Mouse (Mus musculus) cerebellum, adult 11 months (tissue): ENCODE measurements around the gene Cd38.
"Not testable (repeated sequence)": the region's sequence is repeated elsewhere in the genome, so short reads cannot be mapped to it uniquely, and the experiment has no call there.

Experiments used
- DNase-seq: peaks from one replicate; pipeline ENCODE4 v3.0.0; 2022

Gene Cd38

DNA sequence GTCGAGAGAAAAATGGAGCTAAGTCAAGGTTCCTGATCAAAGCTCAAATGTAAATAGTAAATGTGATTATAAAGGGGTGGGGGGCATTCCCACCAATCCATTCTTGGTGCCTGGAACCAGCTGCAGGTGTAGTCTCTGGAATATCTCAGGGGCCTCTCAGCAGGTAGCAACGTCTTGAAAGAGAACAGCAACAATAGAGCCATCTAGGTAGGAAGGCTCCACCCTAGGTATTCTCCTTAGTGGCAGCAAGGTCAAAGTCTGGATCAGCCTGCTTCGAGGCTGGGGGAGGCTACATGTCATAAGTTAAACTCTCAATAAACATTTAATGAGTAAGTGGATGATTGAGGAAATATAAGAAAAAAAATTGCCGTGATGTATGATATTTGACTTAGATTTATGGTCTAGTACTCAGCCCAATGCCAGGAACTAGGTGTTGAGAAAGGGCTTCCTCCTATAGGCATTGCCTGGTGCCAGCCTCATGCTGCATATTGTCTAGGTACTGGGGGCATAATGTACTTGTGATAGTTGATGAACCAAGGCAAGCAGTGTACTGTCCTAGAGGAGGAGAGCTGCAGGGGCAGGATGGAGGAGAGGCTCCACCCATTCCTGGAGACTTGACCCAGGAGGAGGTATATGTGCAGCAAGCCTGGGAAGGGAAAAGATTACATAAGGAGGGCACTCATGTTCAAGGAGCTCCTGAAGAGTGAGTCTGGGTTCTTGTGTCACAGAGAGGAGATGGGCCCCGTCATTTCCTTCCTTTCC lies 7.5 kb upstream of the Cd38 start:
- DNase-seq, result no peak

DNA sequence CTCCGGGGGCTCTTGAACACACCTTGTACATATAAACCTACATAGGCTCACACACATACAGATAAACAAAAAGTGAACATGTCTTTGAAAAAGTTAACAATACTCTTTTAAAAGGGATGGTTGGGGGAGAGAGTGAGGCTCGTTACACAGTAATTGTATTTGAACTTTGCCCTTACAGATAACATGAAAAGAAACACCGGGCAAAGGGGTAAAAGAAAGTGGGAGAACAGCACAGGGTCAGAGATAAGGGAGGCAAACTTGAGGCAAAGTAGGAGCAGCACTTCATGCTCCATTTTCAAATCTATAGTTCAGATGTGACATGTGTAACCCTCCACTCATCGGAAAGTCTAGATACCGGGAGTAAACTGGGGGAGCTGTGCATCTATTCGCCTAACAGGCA lies 4.7 kb upstream of the Cd38 start:
- no peak for DNase-seq

DNA sequence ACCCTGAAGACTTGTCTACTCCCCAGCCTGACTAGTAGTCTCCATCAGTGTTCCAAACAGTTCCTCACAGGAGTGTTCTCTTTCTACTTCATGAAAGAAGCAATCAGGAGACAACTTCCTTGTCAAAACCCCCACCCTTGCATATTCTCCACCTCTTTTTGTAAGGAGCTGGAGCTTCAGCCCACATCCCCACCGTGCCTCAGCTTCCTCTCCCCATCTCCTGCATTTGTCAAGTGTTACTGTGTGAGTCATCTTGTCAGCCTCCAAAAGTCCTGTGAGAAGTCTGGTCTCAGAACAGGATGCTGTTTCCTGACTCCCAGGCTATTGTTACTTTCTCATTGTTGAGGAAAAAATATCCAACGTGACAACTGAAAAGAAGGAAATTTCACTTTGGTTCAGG lies 3.0 kb upstream of the Cd38 start:
- no peak for DNase-seq

DNA sequence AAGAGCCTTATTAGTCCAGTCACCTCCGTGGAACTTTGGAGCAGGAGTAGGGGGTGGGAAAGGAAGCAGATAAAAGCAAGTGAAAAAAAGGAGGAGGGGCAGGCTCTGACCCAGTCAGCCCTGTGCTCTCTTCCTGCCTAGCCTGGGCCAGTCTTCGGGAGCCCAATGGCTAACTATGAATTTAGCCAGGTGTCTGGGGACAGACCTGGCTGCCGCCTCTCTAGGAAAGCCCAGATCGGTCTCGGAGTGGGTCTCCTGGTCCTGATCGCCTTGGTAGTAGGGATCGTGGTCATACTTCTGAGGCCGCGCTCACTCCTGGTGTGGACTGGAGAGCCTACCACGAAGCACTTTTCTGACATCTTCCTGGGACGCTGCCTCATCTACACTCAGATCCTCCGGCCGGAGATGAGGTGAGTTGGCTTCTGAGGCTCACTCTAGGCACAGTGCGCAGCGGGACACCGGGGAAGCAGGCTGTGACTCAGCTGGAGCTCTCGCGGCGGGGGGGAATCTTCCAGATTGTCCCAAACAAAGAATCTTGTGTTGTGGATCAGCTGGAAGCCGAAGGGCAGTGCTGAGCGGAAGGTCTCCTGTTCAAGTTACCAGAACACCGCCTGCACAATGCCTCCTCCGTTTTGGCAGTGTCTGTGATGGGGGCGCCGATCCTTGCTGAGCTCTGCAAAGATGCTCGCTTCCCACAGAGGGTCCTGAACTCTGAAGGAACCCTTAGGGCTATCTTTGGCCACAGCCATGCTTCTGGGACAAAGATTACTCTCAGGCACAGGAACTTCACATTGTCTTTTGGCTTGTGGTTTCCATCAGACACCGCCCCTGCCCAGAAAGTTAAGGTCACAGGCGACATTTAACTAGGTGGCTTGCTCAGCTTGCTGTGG lies 603 bp downstream of the Cd38 start:
- DNase-seq, result peak; percentile 26

DNA sequence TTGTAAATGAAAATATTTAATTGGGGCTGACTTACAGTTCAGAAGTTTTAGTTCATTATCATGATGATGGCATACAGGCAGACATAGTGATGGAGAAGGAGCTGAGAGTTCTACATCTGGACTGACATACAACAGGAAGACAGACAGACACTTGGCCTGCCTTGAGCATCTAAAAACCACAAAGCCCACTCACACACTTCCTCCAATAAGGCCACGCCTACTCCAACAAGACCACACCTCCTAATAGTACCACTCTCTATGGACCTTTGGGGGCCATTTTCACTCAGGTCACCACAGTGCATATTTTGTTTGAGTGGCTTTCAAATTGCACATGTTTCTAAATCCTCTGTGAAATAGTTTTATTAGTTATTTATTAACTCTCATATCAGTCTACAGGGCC lies 3.5 kb downstream of the Cd38 start:
- DNase-seq, result no peak

DNA sequence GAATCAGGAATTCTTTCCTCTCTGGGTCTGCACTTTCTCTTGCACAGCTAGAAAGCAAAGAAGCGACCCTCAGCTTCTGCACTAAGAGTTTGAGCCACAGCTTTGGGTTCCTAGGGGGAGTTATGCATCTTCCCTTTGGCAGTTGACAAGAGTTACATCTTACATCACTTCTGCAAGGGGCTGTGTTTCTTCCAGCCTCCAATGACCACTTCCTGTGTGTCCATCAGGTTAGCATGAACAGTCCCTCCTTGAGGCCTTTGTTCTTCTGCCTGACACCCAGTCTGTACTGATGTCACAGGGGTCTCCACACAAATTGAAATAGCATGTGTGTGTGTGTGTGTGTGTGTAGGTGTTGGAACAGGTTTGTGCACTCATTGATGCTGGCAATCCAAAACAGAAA lies 4.3 kb downstream of the Cd38 start:
- DNase-seq, result no peak

DNA sequence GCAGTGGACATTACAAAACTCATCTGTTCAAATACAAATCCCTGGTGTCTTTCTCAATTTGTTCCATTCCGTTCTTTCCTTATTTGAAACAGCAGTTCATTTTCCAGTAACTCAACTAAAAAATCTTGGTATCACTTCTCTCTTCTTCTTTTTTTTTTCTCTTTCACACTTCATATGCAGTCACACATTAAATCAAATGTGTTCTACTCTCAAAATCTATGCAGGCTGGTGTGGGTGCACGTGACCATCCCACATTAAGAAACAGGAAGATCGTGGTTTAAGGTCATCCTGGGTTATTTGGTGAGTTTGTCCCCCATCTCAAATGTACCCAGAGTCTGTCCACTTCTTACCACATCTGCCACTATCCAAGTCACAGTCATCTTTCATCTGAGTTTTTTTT lies 13.7 kb downstream of the Cd38 start:
- DNase-seq, result no peak

DNA sequence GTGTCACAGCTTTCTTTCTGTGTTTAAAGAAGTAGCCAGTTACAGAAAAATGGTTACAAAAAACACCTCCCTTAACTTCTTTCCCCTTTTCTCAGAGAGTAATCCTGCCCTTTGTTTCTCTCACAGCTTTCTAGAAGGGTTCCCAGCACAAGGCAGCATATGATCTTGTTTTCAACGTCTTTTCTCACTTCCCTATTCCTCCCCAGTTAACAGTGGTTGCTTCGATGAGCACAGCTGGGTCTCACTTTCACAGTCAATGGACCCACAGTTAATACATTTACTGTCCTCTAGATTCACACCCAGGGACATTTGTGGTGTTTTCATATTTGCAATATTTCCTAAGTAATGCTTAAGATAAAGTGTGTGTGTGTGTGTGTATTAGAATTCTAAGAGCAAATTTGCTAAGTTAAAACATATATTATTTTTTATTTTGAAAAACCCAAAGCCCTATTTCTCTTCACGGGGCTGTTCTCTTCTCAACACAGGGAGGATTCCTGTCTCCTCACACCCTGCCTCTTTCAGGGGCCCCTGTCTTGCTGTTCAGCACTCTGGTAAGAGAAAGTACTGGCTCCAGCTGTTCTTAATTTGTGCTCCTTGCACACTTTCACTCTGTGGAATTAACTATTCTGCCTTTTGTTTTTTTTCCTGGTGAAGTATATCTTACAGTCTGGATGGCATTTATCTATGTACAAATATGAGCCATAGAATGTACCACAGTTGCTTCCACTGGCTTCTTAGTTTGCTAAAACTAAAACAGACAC lies 16.9 kb downstream of the Cd38 start:
- DNase-seq, result no peak

DNA sequence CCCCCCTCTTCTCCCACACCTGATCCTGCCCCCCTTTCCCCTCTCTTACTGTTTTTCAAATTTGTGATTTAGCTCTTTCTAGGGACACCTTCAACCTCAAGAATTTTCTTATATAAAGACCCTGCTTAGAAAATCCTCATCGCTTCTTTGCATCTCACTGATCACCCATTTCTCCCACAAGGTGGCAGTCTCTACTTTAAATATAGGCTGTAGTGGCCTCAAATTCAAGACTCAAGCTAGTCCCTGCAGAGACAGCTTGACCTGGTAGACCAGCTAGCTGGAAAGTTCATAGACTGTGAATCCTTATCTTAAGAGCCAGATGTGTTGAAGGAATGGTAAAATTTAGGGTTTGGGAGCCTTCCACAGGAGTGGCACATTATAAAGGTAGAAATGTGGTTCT lies 24.0 kb downstream of the Cd38 start:
- no peak for DNase-seq

DNA sequence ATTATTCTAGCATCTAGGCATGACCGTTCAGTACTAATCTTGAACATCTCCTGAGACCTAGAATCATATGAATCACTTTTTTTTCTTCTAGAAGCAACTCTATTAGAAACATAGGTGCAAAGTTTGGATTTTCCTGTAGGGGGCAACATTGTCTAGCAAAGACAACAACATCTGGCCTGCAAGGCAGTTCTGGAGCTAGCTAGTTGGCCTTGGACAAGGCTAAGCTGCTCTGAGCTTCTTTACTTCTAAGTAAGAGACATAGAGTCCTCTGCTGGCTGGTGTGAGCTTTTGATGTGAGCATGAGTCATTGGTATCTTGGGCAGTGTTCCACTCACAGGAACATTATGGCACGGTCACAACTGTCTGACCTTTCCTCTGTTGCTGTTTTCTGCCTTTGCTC lies 25.8 kb downstream of the Cd38 start:
- no peak for DNase-seq

DNA sequence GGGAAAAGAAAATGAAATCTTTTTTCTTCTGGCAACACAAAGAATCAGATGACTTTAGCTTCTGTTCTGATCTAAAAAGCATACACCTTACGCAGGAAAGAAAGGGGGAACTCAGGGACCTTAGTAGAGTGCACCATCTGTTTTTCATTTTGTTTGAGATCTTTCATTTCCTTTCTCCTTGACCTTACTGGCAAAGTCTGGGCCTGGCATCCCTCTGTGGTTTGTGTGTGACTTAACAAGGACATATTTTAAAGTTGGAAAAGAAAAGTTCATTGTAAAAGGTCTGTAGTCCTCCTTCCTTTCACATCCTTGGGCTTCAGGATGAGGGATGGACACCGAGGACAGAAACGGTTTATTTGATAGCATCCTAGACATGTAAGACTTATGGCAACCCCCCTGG lies 27.6 kb downstream of the Cd38 start:
- no peak for DNase-seq

DNA sequence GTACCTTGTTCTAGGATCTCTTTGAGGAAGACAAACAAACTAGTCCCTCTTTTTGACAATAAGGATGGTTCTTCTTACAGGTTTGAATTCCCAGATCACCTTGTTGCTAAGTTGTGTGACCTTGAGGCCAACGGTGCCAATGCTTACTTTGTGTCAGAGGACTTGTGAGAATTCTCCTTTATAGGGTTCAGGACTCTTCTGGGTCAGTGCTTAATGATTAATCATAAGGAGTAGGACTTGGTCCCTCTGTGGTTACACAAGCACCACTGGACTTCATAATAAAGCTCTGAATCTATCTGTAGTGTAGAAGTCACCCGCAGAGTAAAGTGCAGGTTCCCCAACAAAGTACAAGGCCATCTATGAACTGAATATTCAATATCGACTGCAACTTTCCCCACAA lies 36.3 kb downstream of the Cd38 start:
- no peak for DNase-seq

DNA sequence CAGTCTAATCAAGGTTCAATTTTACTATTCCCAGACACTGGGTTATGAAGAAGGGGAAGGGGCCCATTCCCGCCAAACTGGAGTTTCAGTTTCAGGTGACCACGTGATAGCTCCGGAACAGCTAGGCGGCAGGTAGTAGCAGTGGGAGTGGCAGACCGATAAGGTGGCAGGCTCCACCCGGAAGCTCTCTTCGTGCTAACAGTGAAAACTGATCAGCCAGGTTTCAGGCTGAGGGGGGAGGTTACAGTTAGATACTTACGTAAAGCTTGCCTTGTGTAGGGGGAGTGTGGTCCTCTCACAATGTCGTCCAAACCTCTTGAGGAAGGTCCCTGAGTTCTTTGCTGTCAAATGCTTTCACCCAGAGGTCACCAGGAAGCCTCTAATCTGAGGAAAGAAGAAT lies 40.9 kb downstream of the Cd38 start:
- DNase-seq, result no peak

DNA sequence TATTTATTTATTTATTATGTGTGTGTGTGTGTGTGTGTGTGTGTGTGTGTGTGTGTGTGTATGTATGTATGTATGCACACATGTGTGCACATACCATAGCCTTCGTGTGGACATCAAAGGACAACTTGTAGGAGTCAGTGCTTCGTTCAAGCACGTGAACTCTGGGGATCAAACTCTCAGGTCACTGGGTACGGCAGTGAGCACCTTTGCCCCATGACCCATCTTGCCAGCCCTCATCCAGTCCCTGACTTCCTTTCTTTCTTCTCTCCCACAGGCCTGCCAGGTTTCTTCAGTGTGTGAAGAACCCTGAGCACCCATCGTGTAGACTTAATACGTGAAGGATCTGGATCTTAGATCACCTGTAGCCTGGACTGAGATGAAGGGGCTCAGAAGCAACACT lies 41.7 kb downstream of the Cd38 start:
- DNase-seq, result no peak

DNA sequence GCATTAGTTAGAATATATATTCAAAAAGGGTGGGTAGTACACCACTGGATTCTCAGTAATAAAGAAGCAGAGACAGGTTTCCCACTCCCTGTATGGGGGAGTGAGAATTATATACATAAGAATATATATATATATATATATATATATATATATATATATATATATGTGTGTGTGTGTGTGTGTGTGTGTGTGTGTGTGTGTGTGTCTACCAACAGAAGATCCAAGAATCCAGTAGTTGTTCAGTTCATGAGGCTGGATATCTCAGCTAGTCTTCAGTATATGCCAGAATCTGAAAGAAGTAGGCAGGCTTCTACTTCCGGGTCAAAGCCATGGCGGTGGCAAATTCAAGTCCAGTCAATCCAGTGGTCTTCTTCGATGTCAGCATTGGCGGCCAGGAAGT lies 44.5 kb downstream of the Cd38 start, which contains the start of gene Gm7879:
Gene Gm7879 (plus strand): TSS at position 301 of the 400 bp plus-strand sequence.
- DNase-seq, result not testable (repeated sequence)

DNA sequence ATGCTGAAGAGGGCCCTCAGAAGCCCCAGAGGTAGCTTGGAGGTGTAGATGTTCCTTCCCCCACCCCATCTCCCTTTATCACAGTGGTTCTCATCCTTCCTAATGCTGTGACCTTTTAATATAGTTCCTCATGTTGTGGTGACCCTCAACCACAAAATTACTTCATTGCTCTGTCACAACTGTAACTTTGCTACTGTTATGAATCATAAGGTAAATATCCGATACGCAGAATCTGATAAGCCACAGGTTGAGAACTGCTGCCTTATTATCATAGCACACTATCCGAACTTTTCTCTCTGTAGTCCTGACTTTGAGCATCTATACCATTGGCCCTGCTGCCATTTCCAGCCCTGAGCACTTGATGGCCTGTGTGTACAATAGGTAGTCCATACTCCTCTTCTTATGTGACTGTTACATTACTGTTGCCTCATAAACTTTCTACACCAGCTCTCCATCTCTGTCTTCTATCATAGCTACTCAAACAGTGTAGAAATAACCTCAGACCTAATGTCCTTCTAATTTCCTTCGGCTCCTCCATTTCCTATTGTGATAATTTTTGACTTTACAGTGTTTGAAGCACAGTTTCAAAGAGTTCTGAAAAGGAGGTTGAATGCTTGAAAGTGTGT lies 47.0 kb downstream of the Cd38 start:
- DNase-seq, result no peak

DNA sequence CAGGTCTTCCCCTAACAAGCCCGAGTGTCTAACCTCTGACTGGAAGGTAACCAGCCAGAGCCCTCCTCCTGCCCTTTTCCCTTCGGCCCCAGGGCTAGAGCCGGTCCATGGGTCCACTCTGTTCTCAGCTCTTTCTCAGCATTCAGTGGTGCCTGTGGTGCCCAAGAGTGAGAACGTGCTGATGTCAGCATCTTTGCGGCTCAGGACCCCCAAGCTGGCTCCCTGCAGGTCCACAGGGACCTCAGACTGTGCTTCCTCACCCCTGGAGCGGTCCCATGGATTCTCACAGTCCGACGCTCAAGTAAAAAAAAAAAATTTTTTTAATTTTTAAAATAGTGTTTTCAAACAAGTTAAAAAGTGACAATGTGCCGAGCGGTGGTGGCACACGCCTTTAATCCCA lies 53.5 kb downstream of the Cd38 start:
- DNase-seq, result no peak

DNA sequence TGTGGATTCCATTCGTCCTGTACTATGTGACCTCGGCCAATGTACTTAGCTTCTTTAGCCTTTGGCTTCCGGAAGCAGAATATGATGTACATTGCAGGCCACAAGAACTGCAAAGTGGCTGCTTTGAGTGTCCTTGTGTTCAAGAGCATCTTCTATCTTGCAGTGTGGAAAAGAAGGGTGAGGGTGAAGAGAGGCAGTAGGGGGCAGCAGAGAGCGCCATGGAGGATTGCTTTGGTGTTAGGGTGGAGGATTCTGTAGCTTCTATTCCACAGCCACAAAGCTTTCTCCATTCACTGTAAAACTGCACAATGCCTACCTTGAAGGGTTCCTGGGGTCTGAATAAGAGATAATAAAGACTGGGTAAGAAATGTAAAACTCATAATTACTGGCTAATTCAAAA lies 55.6 kb downstream of the Cd38 start:
- DNase-seq, result peak; percentile 6

DNA sequence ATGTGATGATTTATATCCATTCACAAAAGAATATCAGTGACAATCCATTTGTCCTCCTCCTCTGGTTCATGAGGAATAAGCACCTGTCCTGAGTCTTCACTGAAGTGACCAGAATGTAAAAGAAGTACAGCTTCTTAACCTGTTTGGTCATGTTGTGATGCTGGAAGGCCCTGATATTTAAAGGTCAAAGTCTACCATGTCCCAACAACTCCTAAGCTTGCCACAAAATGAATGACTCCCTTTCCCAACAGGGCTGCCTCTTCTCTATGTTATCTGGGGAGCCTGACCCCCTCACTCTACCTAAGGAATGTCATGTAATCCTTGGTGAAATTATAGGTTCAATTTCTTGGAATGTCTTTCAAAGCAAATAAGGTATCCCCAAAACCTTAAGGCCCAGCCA lies 59.4 kb downstream of the Cd38 start:
- no peak for DNase-seq

DNA sequence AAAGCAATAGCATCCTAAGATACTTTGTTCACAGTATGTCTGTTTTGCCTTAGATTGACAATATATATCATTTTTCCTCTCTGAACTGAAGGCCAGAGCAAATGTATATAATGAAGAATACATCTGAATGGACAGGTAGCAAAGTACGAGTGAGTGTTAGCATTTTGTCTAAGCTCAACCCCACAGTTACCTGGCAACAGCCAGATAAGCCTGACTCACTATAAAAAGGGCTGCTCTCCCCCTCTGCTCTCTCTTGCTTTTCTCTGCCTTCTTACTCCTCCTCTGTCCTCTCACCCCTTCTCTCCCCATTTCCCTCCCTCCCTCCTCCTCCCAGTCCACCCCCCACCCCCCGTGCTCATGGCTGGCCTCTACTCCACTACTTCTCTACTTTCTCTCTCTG lies 64.9 kb downstream of the Cd38 start:
- DNase-seq, result no peak

DNA sequence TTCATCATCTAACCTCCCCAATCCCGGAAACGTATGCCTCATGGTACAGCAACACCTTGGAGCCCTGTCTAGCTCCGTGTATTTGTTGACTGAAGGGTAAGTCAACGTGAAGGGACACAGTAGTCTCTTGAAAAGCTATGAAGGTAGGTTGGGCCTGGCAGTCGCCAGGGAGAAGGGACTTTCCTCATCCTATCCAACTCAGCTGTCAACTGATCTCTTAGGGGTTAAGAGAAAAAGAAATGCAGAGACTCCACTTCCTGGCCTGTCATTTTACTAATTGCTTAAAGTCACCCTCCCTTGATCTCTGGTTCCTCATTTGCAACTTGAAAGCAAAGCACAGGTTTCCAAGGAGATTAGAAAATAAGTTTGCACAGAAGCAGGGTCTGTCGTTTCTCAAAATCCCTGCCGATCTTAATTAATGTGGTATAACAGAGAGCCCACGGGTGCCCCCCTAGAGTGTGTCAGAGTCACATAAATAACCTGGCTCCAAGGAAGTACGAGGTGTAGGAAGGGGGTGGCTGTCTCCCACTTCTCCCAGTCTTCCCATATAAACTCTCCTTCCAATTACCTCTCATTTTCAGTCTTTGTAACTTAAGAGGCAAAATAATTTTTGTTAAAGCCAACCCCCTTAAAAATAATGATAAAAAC lies 79.1 kb downstream of the Cd38 start:
- DNase-seq, result no peak

DNA sequence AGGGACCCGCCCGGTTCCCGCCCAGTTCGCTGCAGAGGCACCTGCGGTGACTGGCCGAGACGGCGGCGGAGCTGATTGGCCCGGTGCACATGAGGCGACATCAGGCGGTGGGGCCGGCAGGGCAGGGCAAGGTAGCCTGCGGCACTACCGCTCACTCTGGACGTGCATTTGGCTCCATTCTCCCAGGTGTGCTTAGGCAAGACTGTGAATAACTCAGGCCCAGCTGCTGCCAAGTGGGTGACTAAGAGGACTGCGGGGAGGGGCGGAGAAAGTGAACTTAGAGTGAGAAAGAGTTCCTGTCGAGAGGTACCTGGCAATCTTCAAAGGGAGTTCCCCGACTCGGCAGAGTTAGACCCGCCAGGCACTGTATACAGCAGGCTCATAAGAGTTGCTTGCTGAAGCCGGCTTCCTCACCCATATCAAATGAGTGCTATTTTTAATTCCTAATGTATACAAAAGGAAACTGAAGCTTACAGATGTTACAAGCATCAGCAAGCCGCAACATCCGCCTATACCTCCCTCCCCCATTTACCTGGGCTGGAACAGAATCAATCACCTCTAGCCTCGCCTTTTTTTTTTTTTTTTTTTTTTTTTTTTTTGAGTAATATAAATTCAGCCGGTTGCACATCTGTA lies 79.9 kb downstream of the Cd38 start:
- DNase-seq, result no peak
